Mouse (Mus musculus): ENCODE measurements at regions not wholly inside any gene's neighbourhood (a gene's known extent, or its start where the extent isn't known, plus 50 kb on each side); places are given as distances from the start of the nearest gene placed in this dataset.
"Not testable (repeated sequence)": the region's sequence is repeated elsewhere in the genome, so short reads cannot be mapped to it uniquely, and the experiment has no call there.

GRCm38 (mm10) chr10:99584855-99585254, 174.6 kb downstream of the Csl start:
- no peak for DNase-seq (ENCODE audit: low spot score)

DNA sequence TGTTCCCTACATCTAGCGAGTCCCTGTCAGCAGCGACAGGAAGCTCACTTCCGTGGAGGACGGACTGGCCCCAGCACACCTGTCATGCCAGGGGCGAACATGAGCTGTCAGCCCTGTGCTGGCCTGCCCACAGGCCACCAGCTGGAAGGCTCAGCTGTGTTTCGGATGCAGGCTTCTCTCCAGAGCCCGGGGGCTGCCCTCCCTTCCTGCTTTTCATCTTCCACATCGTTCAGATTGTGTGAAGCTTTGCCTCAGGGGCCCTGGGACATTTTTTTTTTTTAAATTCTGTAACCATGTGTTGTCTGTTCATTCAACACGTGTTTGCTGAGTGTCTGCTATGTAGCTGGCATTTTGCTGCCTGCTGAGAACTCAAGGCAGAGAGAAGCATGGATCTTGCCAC, 167.2 kb downstream of the Csl start:
- no peak for DNase-seq (ENCODE audit: low spot score)

DNA sequence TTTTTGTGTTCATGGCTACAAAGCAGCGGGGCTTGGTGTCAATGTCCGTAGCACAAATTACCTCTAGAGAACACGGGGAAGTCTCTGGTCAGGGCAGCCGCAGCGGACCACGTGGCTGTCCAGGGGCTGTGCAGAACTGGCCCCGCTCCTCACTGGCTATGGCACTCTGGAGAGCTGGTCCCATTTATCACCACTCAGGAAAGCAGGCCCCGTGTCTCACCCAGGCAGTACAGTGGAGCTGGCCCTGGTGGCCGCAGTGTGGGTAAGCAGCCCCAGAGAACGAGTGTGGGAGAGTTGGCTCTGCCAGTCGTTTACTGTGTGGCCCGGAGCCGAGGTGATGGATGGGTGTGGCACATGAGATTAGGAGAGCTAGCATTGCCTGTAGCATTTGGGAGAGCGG, 163.8 kb downstream of the Csl start:
- no peak for DNase-seq (ENCODE audit: low spot score)

GRCm38 (mm10) chr10:99599142-99600120, 160.0 kb downstream of the Csl start:
- not testable (repeated sequence) for DNase-seq (ENCODE audit: low spot score)

DNA sequence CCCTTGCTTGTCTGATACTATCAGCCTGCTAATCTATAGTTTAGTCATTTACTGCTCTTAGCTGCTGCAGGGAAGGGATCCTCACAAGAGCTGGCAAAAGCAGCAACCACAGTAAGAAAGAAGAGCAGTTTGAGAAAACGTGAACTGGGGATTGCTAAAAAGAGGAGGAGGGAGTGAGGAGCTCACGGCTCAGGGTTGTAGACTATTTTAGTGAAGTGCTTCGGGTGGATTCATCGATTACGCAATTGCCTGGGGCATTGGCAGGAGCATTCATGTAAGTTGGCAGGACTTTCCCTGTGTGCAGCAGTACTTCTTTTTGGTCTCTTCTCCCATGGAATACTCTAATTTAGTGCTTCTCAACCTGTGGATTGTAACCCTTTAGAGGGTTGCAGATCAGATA, 157.1 kb downstream of the Csl start:
- DNase-seq (ENCODE audit: low spot score) = no peak

DNA sequence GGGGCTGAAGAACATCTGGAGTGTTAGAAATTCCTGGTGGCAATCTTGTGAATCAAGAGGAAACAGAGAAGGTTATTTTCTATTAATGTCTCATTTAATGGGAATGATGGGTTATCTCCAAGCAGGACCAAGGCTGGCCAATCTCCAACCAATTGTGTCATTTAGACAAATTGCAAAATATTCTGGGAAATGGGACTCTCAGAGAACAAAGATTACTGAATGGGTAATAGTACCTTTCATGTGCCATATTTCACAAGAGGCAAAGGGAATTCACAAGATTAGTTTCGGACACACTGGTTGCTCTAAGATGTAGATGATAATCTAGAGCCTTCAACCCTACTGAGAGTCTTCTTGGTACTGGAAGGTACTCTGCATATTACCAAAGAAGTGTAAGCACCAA, 155.3 kb downstream of the Csl start:
- DNase-seq (ENCODE audit: low spot score) = no peak

DNA sequence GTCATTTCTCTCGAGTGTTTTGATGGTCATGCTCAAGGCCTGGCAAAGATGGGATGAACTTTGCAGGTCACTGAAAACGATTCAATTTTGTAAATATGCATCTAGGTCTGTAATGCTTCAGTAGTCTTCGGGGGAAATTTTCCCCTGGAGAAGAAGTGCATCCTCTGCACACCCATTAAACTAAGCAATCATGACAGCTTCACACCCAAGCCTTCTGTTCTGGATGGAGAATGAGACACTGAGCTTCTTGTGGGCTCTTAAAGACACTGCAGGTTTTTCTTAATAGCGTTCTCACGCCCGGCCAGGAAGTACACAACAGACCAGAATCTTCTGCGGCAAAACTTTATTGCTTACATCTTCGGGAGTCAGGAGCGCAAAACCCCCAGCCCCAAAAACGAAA, 151.0 kb downstream of the Csl start:
- DNase-seq (ENCODE audit: low spot score) = no peak

DNA sequence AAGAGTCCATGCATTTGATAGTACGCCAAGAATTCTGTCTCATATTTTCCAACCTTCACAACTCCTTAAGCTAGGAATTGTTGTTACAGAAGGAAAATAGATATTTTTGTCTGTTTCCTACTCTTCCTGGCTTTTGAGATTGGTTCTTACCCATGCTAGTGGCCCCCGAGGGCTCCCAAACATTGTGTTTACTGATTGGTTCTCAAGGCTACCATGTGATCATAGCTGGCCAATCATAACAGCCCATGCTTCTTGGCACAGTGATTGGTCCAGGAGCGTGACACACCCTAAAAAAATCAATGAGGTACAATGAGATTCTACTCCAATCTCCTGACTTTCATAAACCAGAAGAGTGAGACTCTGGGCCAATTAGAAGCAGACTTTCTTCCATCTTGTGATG, 150.0 kb downstream of the Csl start:
- no peak for DNase-seq (ENCODE audit: low spot score)

DNA sequence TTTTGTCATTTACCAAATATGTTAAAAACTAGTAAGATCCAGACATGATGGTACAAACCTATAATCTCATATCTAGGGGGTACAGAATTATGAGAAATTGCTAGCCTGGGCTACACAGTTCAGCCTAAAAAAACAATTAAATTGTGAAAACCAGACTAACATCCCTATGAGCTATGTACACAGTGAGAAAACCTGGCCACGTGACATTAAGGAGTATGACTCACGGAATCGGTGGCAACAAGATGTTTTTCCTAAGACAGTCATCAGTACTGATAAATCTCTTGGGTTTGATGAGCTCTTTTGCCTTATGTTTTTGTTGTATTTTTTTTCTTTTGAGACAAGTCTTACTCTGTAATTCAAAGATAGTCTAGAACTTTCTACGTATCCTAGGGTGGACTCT, 148.6 kb downstream of the Csl start:
- no peak for DNase-seq (ENCODE audit: low spot score)

DNA sequence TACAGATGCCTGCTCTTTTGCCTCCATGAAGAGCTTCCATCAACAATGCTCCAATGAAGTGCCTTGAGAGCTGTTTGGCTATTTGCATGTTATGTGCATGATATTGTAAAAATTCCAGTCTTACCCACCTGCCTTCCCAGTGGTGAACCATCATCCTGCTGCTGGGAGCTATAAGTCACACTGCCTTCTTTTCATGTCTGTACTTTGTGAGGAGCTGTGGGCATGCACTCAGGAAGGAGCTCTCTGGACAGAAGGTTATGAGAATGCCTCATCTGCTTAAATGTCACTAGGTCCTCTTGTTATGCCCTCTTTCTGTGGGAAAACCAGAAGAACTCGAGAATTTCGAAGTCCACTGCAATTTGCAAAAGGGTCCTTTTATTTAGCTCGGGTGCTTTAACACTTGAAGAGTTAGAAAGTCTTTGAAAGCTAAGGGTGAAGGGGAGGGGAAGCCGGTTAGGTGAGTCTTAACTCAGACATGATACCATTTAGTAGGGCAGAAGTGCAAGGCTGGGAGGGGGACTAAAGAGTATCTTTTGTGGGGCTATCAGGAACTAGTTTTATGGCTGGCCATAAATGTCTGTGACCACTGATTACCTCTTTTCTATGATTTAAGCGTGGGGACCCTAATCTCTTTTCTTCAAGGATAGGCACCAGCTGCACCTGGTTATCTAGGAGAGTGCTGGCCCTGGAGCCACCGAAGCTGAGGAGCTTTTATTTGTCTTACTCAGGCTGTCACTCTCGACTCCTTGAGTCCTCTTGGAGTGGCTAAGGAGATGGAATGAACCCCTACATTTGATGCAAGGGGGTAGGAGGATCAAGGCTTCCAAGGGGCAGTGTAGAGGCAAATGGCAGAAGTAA, 144.8 kb downstream of the Csl start:
- DNase-seq (ENCODE audit: low spot score) = no peak

DNA sequence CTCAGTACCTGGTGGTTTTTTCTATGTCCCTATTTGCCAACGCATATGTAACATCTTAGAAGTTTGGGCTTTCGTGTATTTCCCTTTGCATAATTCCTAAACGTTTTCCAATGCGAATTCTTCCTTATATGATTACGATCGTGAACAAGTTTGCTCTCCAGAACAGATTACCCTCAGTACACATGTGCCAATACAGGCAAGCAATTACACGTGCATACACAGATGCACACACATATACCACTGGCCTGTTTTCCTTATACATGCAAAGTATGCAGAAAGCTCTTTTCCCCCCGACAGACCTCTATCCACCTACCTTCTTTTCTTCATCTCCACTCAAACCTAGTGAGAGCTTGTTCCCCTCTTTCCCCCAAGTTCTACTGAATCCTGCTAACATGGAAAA, 144.1 kb downstream of the Csl start:
- no peak for DNase-seq (ENCODE audit: low spot score)

- peak; percentile 58 for DNase-seq (ENCODE audit: low spot score)
Observed at GRCm38 (mm10) chr10:99615779-99616178, 143.7 kb downstream of the Csl start.

DNA sequence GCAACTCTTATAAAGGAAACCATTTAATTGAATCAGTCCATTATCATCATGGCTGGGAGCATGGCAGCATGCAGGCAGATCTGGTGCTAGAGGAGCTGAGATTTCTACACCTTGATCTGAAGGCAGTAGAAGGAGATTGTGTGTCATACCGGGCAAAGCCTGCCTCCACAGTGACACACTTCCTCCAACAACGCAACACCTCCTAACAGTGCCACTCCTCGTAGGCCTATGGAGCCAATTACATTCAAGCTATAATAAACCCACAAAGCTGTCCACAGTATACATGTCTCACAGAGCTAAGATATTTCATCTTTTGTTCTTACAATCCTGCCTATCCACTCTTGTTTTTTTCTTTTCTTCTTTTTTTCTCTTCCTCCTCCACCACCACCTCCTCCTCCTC, 141.8 kb downstream of the Csl start:
- DNase-seq (ENCODE audit: low spot score) = no peak

- DNase-seq (ENCODE audit: low spot score) = peak; percentile 23
Observed at GRCm38 (mm10) chr10:99619421-99620151, 139.9 kb downstream of the Csl start.

DNA sequence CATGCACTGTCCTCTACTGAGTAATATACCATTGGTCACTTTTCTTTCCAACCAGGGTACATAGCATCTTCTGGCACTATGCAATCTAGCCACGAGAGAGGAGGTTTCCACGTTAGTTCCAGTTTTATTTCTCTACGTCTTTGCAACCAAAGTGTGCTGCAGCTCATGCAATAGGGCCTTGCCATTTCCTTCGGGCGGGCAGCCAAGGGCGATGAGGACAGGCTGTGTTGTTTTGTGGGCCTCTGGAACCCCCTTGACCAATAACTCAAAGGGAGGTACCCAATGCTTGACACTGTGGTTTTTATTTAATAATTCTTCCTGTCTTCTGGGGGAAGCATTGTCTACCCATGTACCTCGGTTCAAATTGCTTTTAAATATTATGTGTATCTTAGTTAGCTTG, 139.0 kb downstream of the Csl start:
- no peak for DNase-seq (ENCODE audit: low spot score)

GRCm38 (mm10) chr10:99627355-99627754, 132.1 kb downstream of the Csl start:
- DNase-seq (ENCODE audit: low spot score) = no peak

DNA sequence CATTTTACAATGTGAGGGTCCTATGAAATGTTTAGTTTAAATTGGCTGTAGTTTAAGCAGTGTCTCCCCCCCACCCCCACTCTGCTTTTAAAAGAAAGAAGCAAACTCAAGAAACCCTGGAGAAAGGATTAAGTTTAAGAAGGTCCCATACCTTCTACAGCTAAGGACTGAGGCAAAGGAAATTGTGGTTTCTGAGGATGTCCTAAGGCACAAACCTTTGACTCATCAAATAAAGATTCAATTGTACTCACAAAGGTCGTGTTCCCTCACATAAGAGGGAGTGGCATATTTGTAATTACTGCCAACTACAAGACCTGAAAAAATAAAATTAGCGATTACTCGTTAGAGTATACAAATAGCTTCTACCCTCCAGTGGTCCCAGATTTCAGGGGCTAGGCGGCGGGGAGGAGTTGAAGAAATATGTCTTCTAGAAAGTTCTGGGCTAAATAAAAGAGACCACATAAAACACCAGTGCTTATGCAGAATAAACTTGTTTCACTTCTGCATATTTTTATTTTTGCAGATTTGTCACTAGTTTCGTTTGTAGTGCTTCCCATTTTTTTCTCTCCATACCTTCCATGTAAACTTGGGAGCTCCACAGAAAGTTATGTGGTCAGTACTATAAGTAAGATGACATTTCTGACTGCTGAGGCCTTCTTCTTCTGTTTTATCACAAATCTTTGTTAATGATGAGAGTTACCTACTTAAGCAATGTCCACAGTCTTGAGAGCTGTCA, 127.0 kb downstream of the Csl start:
- no peak for DNase-seq (ENCODE audit: low spot score)

DNA sequence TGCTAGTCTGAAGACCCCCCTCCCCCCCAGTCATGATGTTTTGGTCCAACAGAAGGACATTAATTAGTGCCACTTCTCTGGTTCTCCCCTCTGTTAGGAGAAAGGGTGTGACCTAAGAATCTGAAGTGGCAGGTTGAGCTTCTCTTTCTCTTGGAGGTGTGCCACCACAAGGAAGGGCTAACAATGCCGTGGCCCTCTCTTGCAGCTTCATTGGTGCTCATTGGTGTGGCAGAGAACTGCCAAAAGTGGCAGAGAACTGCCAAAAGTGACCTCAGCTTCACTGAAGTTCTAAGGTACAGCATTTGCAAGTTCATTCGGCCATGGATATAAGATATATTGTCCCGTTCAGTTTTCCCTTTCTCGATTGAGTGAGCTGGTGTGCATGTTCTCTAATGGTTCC, 123.7 kb downstream of the Csl start:
- DNase-seq (ENCODE audit: low spot score) = no peak

- DNase-seq (ENCODE audit: low spot score) = no peak
Observed at GRCm38 (mm10) chr10:99639022-99639421, 120.4 kb downstream of the Csl start.

GRCm38 (mm10) chr10:99639469-99639868, 120.0 kb downstream of the Csl start:
- no peak for DNase-seq (ENCODE audit: low spot score)

GRCm38 (mm10) chr10:99641784-99642183, 117.7 kb downstream of the Csl start:
- DNase-seq (ENCODE audit: low spot score) = peak; percentile 40

Data from yolk sac, embryonic 10.5 days (tissue).